Mouse (Mus musculus) MEL (cell line): ENCODE results near the gene Shprh. TPM values are rescaled to one million over a fixed set of nuclear protein-coding genes. Genes with fewer than 3 reads are reported as not detected.
A peak's percentile ranks its signal among the peaks of the same experiment; 100 is the strongest.

Experiments
- DNase-seq: peaks from one replicate; pipeline ENCODE4 v3.0.0; 2011; ENCODE audit warnings: low read depth, low spot score
- H3K27ac ChIP-seq: 2 replicates; pipeline ENCODE4 v1.5.1; 2012; ENCODE audit warnings: low read depth, mild to moderate bottlenecking, control low read depth, low read length, moderate library complexity; ENCODE audit not compliant: control insufficient read depth
- H3K27me3 ChIP-seq, 2 experiments: fragments of 150-350 bp in 1 of 2; sonication (generic) in 1 of 2; 2 replicates each; pipeline ENCODE4 v1.6.1; 2012; ENCODE audit warnings: low read length in 2 of 2, mild to moderate bottlenecking in 2 of 2, improper control_type of control experiment in 1 of 2, moderate library complexity in 1 of 2; ENCODE audit not compliant: insufficient read depth in 2 of 2, control insufficient read depth in 1 of 2
- H3K36me3 ChIP-seq, 2 experiments: 2 replicates each; pipeline ENCODE4 v1.6.1; 2012 to 2014; ENCODE audit warnings: low read length in 2 of 2, improper control_type of control experiment in 1 of 2, inconsistent platforms in 1 of 2, mild to moderate bottlenecking in 1 of 2; ENCODE audit not compliant: insufficient read depth in 2 of 2, control insufficient read depth in 1 of 2
- H3K4me1 ChIP-seq, 2 experiments: fragments of 150-350 bp in 1 of 2; sonication (generic) in 1 of 2; 2 replicates each; pipeline ENCODE4 v1.6.1; 2012; ENCODE audit warnings: low read length in 2 of 2, improper control_type of control experiment in 1 of 2, mild to moderate bottlenecking in 1 of 2; ENCODE audit not compliant: insufficient read depth in 2 of 2, control insufficient read depth in 1 of 2
- H3K4me3 ChIP-seq, 2 experiments: fragments of 150-350 bp in 1 of 2; sonication (generic) in 1 of 2; 2 replicates each; pipeline ENCODE4 v1.5.1; 2012; ENCODE audit warnings: low read depth in 2 of 2, low read length in 2 of 2, mild to moderate bottlenecking in 2 of 2, moderate library complexity in 2 of 2, control low read depth in 1 of 2, improper control_type of control experiment in 1 of 2; ENCODE audit not compliant: control insufficient read depth in 1 of 2, insufficient read depth in 1 of 2
- H3K79me2 ChIP-seq: 2 replicates; pipeline ENCODE4 v1.6.1; 2012; ENCODE audit warnings: mild to moderate bottlenecking, low read length, moderate library complexity; ENCODE audit not compliant: control insufficient read depth, poor library complexity, insufficient read depth
- H3K9ac ChIP-seq: 2 replicates; pipeline ENCODE4 v1.6.1; 2012; ENCODE audit warnings: low read depth, mild to moderate bottlenecking, control low read depth, low read length, moderate library complexity; ENCODE audit not compliant: control insufficient read depth, poor library complexity, severe bottlenecking
- H3K9me3 ChIP-seq: fragments of 150-350 bp; sonication (generic); replicated peaks from 2 replicates; pipeline ENCODE4 v1.6.1; 2012; ENCODE audit warnings: mild to moderate bottlenecking, low read length, improper control_type of control experiment, moderate library complexity; ENCODE audit not compliant: insufficient read depth
- CHD1 ChIP-seq: IDR thresholded peaks from 2 replicates; pipeline ENCODE4 v1.6.1; 2012; ENCODE audit warnings: low read depth, mild to moderate bottlenecking, inconsistent platforms, low read length, improper control_type of control experiment
- CHD2 ChIP-seq: IDR thresholded peaks from 2 replicates; pipeline ENCODE4 v1.6.1; 2011; ENCODE audit warnings: low read length, improper control_type of control experiment
- CTCF ChIP-seq, 3 experiments: IDR thresholded peaks in 2 of 3; conservative IDR thresholded peaks in 1 of 3; 2 replicates each; pipeline ENCODE4 v1.5.1; 2011 to 2012; ENCODE audit warnings: low read length in 3 of 3, low read depth in 2 of 3, mild to moderate bottlenecking in 2 of 3, improper control_type of control experiment in 1 of 3, inconsistent platforms in 1 of 3, mixed read lengths in 1 of 3, moderate library complexity in 1 of 3; ENCODE audit not compliant: control insufficient read depth in 1 of 3, insufficient read depth in 1 of 3, poor library complexity in 1 of 3, severe bottlenecking in 1 of 3
- EP300 ChIP-seq, 2 experiments: IDR thresholded peaks; 2 replicates each; pipeline ENCODE4 v1.6.1; 2011; ENCODE audit warnings: improper control_type of control experiment in 2 of 2, low read length in 2 of 2, low read depth in 1 of 2, mild to moderate bottlenecking in 1 of 2
- JUND ChIP-seq: IDR thresholded peaks from 2 replicates; pipeline ENCODE4 v1.6.1; 2011; ENCODE audit warnings: low read depth, mild to moderate bottlenecking, improper control_type of control experiment, low read length
- MAZ ChIP-seq: IDR thresholded peaks from 2 replicates; pipeline ENCODE4 v1.6.1; 2012; ENCODE audit warnings: low read depth, mild to moderate bottlenecking, inconsistent platforms, low read length, improper control_type of control experiment
- POLR2AphosphoS2 ChIP-seq: IDR thresholded peaks from 2 replicates; pipeline ENCODE4 v1.6.1; 2011; ENCODE audit warnings: low read length, improper control_type of control experiment
- POLR2AphosphoS5 ChIP-seq: IDR thresholded peaks from 2 replicates; pipeline ENCODE4 v1.6.1; 2012; ENCODE audit warnings: low read depth, borderline replicate concordance, mild to moderate bottlenecking, inconsistent platforms, low read length, moderate library complexity, mixed read lengths
- RAD21 ChIP-seq: IDR thresholded peaks from 2 replicates; pipeline ENCODE4 v1.6.1; 2011; ENCODE audit warnings: mild to moderate bottlenecking, low read depth, low read length, improper control_type of control experiment
- SMC3 ChIP-seq: IDR thresholded peaks from 2 replicates; pipeline ENCODE4 v1.6.1; 2011; ENCODE audit warnings: low read depth, low read length, improper control_type of control experiment
- TAL1 ChIP-seq: IDR thresholded peaks from 2 replicates; pipeline ENCODE4 v1.6.1; 2012; ENCODE audit warnings: mild to moderate bottlenecking, inconsistent platforms, low read length, moderate library complexity, mixed read lengths
- TCF12 ChIP-seq: IDR thresholded peaks from 2 replicates; pipeline ENCODE4 v1.6.1; 2014; ENCODE audit warnings: low read depth, mild to moderate bottlenecking, inconsistent platforms, low read length, improper control_type of control experiment, moderate library complexity
- UBTF ChIP-seq: IDR thresholded peaks from 2 replicates; pipeline ENCODE4 v1.6.1; 2012; ENCODE audit warnings: low read depth, mild to moderate bottlenecking, inconsistent platforms, low read length, improper control_type of control experiment, moderate library complexity, borderline replicate concordance; ENCODE audit not compliant: insufficient read depth
- USF1 ChIP-seq: IDR thresholded peaks from 2 replicates; pipeline ENCODE4 v1.6.1; 2014; ENCODE audit warnings: low read depth, mild to moderate bottlenecking, inconsistent platforms, low read length, improper control_type of control experiment, moderate library complexity
- USF2 ChIP-seq, 2 experiments: IDR thresholded peaks; 2 replicates each; pipeline ENCODE4 v1.6.1; 2011 to 2012; ENCODE audit warnings: improper control_type of control experiment in 2 of 2, low read length in 2 of 2, borderline replicate concordance in 1 of 2, inconsistent platforms in 1 of 2, low read depth in 1 of 2, mild to moderate bottlenecking in 1 of 2; ENCODE audit not compliant: insufficient read depth in 1 of 2
- ZC3H11A ChIP-seq: IDR thresholded peaks from 2 replicates; pipeline ENCODE4 v1.6.1; 2012; ENCODE audit warnings: low read depth, mild to moderate bottlenecking, inconsistent platforms, low read length, improper control_type of control experiment
- ZKSCAN1 ChIP-seq: IDR thresholded peaks from 2 replicates; pipeline ENCODE4 v1.6.1; 2012; ENCODE audit warnings: low read depth, mild to moderate bottlenecking, inconsistent platforms, low read length, improper control_type of control experiment, moderate library complexity
- polyA plus RNA-seq, 2 experiments: library from polyadenylated mRNA; stranded (reverse) in 1 of 2; unstranded in 1 of 2; fragments of >175 nt in 1 of 2; fragments of >200 nt in 1 of 2; gene quantifications; 2 replicates each; pipeline versions ENCODE4 v1.2.1 to v1.2.4; 2012; ENCODE audit warnings: low replicate concordance in 2 of 2, low read depth in 1 of 2; ENCODE audit not compliant: insufficient read length in 2 of 2, insufficient read depth in 1 of 2, missing spikeins in 1 of 2
- total RNA-seq: library from RNA; depleted of rRNA; stranded (reverse); fragments of 300-350 nt; gene quantifications from 2 replicates; pipeline ENCODE4 v1.2.3, GENCODE M21; 2012

Gene Shprh
- total and polyA plus RNA-seq, 3 experiments: 11.0 to 13.3 TPM; not detected in 1

DNA sequence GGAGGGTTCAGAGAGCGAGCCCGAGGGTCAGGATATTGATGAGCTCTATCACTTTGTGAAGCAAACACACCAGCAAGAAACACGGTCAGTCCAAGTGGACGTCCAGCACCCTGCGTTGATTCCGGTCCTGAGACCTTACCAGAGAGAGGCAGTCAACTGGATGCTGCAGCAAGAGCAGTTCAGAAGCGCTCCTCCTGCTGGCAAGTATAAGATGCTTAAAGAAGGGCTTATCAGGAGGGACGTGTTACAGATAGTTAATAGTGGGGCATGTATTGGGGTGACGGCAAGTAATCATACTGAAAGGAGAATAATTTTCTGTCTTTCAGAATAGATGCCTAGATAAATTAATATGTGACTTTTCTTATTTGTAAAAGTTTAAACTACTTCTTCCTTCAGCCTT is 7.8 kb downstream of the Shprh start:
- H3K27me3 ChIP-seq: no peaks in the 10 kb centered on the region
- H3K4me1 ChIP-seq: peaks cover 3 to 15% of the 10 kb centered on the region in 2 experiments
- H3K36me3 ChIP-seq: peaks cover 27 to 70% of the 10 kb centered on the region in 2 experiments
- DNase-seq: no peak
- H3K9ac ChIP-seq: no peak overlapping the region
- 0 out of 2 replicates have a peak, but pooled peaks have one; percentile 25 for TF ChIP-seq SMC3
- TF ChIP-seq CTCF (IDR thresholded peaks at IDR 0.05 in 2 of 3, conservative IDR thresholded peaks at IDR 0.05 in 1 of 3; ENCODE audit: control insufficient read depth in 1 of 3, insufficient read depth in 1 of 3, low read depth in 2 of 3, low read length in 3 of 3, poor library complexity in 1 of 3, severe bottlenecking in 1 of 3): peak in 1 of 3 experiments; percentile 10; a peak in 1 of 6 replicates
- TF ChIP-seq TAL1: no peak
- no peak overlapping the region for H3K4me3 ChIP-seq
- H3K9me3 ChIP-seq: no peaks in the 10 kb centered on the region
- no peak overlapping the region for H3K27ac ChIP-seq
- peaks cover 18% of the 10 kb centered on the region for H3K79me2 ChIP-seq

DNA sequence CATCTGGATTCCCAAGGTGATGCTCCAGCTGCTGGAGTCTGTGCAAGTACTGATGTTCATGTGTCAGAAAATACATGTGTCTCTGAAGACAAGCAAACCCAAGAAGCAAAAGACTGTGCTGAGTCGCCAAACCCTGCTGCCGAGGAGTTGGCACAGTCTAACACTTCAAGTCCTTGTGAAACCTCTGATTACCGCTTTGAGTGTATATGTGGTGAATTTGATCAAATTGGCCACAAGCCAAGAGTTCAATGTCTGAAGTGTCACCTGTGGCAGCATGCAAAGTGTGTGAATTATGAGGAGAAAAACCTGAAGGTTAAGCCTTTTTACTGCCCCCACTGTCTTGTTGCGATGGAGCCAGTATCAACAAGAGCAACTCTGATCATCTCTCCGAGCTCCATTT is 15.3 kb downstream of the Shprh start:
- Histone ChIP-seq H3K36me3 (peaks cover 0 to 78% of the 10 kb centered on the region in 2 experiments; a peak in 3 of 4 replicates), H3K9ac (no peak overlapping the region), H3K4me1 (no peaks in the 10 kb centered on the region)
- DNase-seq: no peak
- TF ChIP-seq POLR2AphosphoS2 (no peak), JUND (no peak), EP300 (IDR thresholded peaks at IDR 0.05; ENCODE audit: low read depth in 1 of 2, low read length in 2 of 2) (no peak), MAZ (no peak), USF1 (no peak), POLR2AphosphoS5 (no peak), CHD1 (no peak), RAD21 (no peak), TCF12 (no peak), USF2 (IDR thresholded peaks at IDR 0.05; ENCODE audit: borderline replicate concordance in 1 of 2, insufficient read depth in 1 of 2, low read depth in 1 of 2, low read length in 2 of 2) (no peak), UBTF (no peak)
- TF ChIP-seq, all 39 proteins: peak for 0
- Histone ChIP-seq H3K9me3 (no peaks in the 10 kb centered on the region), H3K4me3 (no peak overlapping the region), H3K27ac (no peak overlapping the region), H3K79me2 (no peaks in the 10 kb centered on the region; the same call in 1 of the 2 replicates), H3K27me3 (no peaks in the 10 kb centered on the region)

DNA sequence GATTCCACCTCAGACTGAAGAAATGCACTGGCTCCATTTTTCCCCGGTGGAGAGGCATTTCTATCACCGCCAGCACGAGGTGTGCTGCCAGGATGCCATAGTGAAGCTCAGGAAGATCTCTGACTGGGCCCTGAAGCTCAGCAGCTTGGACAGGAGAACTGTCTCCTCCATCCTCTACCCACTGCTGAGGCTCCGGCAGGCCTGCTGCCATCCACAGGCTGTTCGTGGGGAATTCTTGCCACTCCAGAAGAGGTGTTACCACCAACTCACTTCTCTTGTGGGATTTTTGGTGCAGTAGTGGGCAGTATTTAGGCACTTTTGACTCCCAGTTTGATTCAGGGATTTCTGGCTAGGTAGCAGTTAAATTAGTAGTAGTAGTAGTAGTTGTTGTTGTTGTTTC is 21.0 kb downstream of the Shprh start:
- TF ChIP-seq CHD2: no peak
- TF ChIP-seq SMC3: no peak
- TF ChIP-seq ZKSCAN1: no peak
- no peak for TF ChIP-seq ZC3H11A
- H3K36me3 ChIP-seq: peaks cover 0 to 54% of the 10 kb centered on the region in 2 experiments; a peak in 3 of 4 replicates

More for the DNA sequence above, 21.0 kb downstream of the Shprh start:
- Histone ChIP-seq H3K4me3 (no peak overlapping the region), H3K4me1 (no peaks in the 10 kb centered on the region), H3K9me3 (no peaks in the 10 kb centered on the region), H3K9ac (no peak overlapping the region), H3K27me3 (no peaks in the 10 kb centered on the region), H3K79me2 (no peaks in the 10 kb centered on the region; the same call in 1 of the 2 replicates), H3K27ac (no peak overlapping the region)
- DNase-seq: no peak
